Mouse (Mus musculus): ENCODE data around the gene Pramel6. TPM values are rescaled to one million over a fixed set of nuclear protein-coding genes. Genes with fewer than 3 reads are reported as not detected.

Pramel6 gene
- polyA plus RNA-seq (2012; rRNA removed) = not detected in 2 replicates

GRCm38 (mm10) chr2:87506265-87506664 lies at the start of gene Pramel6:
TSS of gene Pramel6 (plus strand) at chr2:87506565.

GRCm38 (mm10) chr2:87496993-87497392 lies 9.4 kb upstream of the Pramel6 start, which contains the start of gene Pramel7:
TSS of gene Pramel7 (minus strand) at chr2:87497093.

GRCm38 (mm10) chr2:87531496-87531895 lies 25.1 kb downstream of the Pramel6 start, which contains the start of gene Olfr153:
TSS of gene Olfr153 (plus strand) at chr2:87531796.

GRCm38 (mm10) chr2:87545442-87545841 lies 39.1 kb downstream of the Pramel6 start, which contains the start of gene Olfr1128:
TSS of gene Olfr1128 (minus strand) at chr2:87545542.

Other genes with a start within 250 kb of the Pramel6 start
- not detected in 2 replicates for gene Olfr1116, start 239.0 kb upstream of the Pramel6 start, polyA plus RNA-seq (2012; rRNA removed)
- gene Olfr1118, start 199.0 kb upstream of the Pramel6 start, polyA plus RNA-seq (2012; rRNA removed) = not detected in 2 replicates
- gene Olfr1120, start 151.8 kb upstream of the Pramel6 start, polyA plus RNA-seq (2012; rRNA removed) = not detected in 2 replicates
- not detected in 2 replicates for gene Olfr1121, start 136.7 kb upstream of the Pramel6 start, polyA plus RNA-seq (2012; rRNA removed)
- not detected in 2 replicates for gene Olfr1122, start 120.7 kb upstream of the Pramel6 start, polyA plus RNA-seq (2012; rRNA removed)
- gene Olfr1123, start 89.9 kb upstream of the Pramel6 start, polyA plus RNA-seq (2012; rRNA removed) = not detected in 2 replicates
- gene Olfr1124, start 76.3 kb upstream of the Pramel6 start, polyA plus RNA-seq (2012; rRNA removed) = not detected in 2 replicates
- gene Olfr1126, start 52.6 kb upstream of the Pramel6 start, polyA plus RNA-seq (2012; rRNA removed) = not detected in 2 replicates
- not detected in 2 replicates for gene Pramel7, start 9.5 kb upstream of the Pramel6 start, polyA plus RNA-seq (2012; rRNA removed)
- not detected in 2 replicates for gene Olfr153, start 25.2 kb downstream of the Pramel6 start, polyA plus RNA-seq (2012; rRNA removed)
- not detected in 2 replicates for gene Olfr1128, start 39.0 kb downstream of the Pramel6 start, polyA plus RNA-seq (2012; rRNA removed)
- not detected in 2 replicates for gene Olfr1129, start 67.3 kb downstream of the Pramel6 start, polyA plus RNA-seq (2012; rRNA removed)
- not detected in 2 replicates for gene Olfr1130, start 99.6 kb downstream of the Pramel6 start, polyA plus RNA-seq (2012; rRNA removed)
- not detected in 2 replicates for gene Olfr1131, start 120.5 kb downstream of the Pramel6 start, polyA plus RNA-seq (2012; rRNA removed)
- not detected in 2 replicates for gene Olfr1132, start 131.0 kb downstream of the Pramel6 start, polyA plus RNA-seq (2012; rRNA removed)
- gene Olfr1133, start 140.8 kb downstream of the Pramel6 start, polyA plus RNA-seq (2012; rRNA removed) = not detected in 2 replicates
- not detected in 2 replicates for gene Olfr1134, start 151.9 kb downstream of the Pramel6 start, polyA plus RNA-seq (2012; rRNA removed)
- gene Olfr1135, start 167.1 kb downstream of the Pramel6 start, polyA plus RNA-seq (2012; rRNA removed) = not detected in 2 replicates
- not detected in 2 replicates for gene Olfr1136, start 187.4 kb downstream of the Pramel6 start, polyA plus RNA-seq (2012; rRNA removed)
- gene Olfr1137, start 206.6 kb downstream of the Pramel6 start, polyA plus RNA-seq (2012; rRNA removed) = not detected in 2 replicates
- not detected in 2 replicates for gene Olfr1138, start 233.4 kb downstream of the Pramel6 start, polyA plus RNA-seq (2012; rRNA removed)
- gene Olfr1140, start 237.2 kb downstream of the Pramel6 start, polyA plus RNA-seq (2012; rRNA removed) = not detected in 2 replicates
- not detected in 2 replicates for gene Olfr1141, start 247.4 kb downstream of the Pramel6 start, polyA plus RNA-seq (2012; rRNA removed)

Measured in central nervous system, embryonic 14 days (tissue).